Mouse (Mus musculus): ENCODE measurements around the gene Myo6. TPM values are rescaled to one million over a fixed set of nuclear protein-coding genes. Genes with fewer than 3 reads are reported as not detected.

The Myo6 gene
- 55.9 and 61.9 TPM in 2 replicates for polyA plus RNA-seq (2012; rRNA removed)

GRCm38 (mm10) chr9:80164611-80165474 lies at the start of gene Myo6:
Gene Myo6, plus strand, starts transcription at chr9:80165031.
- WGBS, result under 1% methylated on average over 69 of the region's 69 CpGs
- DNase-seq, result peak; percentile 95 to 97
- H3K27ac ChIP-seq (ENCODE audit: insufficient read depth, low read length), result peak within 1 kb of the TSS; percentile 73
- peak within 1 kb of the TSS; percentile 73 for H3K4me3 ChIP-seq (replicated peaks; ENCODE audit: insufficient read depth, low read depth, low read length)
- H3K27me3 ChIP-seq (ENCODE audit: control insufficient read depth, insufficient read depth, low read length), result no peaks in the 10 kb centered on the region
- no peak for TF ChIP-seq CTCF (IDR thresholded peaks at IDR 0.05; ENCODE audit: borderline replicate concordance, insufficient read depth, low read depth, low read length)
- TF ChIP-seq POLR2A (IDR thresholded peaks at IDR 0.05; ENCODE audit: borderline replicate concordance, insufficient read depth, low read length), result peak; percentile 84; the same call in 1 of the 2 replicates
- H3K4me1 ChIP-seq (ENCODE audit: control insufficient read depth, insufficient read depth, low read length), result no peaks in the 10 kb centered on the region

- Histone ChIP-seq H3K4me1 (ENCODE audit: control insufficient read depth, insufficient read depth, low read length) (no peaks in the 10 kb centered on the region), H3K27ac (ENCODE audit: insufficient read depth, low read length) (no peak overlapping the region), H3K27me3 (ENCODE audit: control insufficient read depth, insufficient read depth, low read length) (no peaks in the 10 kb centered on the region), H3K4me3 (replicated peaks; ENCODE audit: insufficient read depth, low read depth, low read length) (no peak overlapping the region)
- no peak for DNase-seq
- TF ChIP-seq POLR2A (IDR thresholded peaks at IDR 0.05; ENCODE audit: borderline replicate concordance, insufficient read depth, low read length), result no peak
- no peak for TF ChIP-seq CTCF (IDR thresholded peaks at IDR 0.05; ENCODE audit: borderline replicate concordance, insufficient read depth, low read depth, low read length)
- WGBS, result 88% methylated on average over 10 of the region's 10 CpGs
These were observed 18.7 kb upstream of the Myo6 start for GRCm38 (mm10) chr9:80145992-80146587.

- H3K4me1 ChIP-seq (ENCODE audit: control insufficient read depth, insufficient read depth, low read length), result no peaks in the 10 kb centered on the region
- no peaks in the 10 kb centered on the region for H3K27me3 ChIP-seq (ENCODE audit: control insufficient read depth, insufficient read depth, low read length)
- 92% methylated on average over 5 of the region's 5 CpGs for WGBS
- H3K27ac ChIP-seq (ENCODE audit: insufficient read depth, low read length), result no peak overlapping the region
- no peak for DNase-seq
- no peak overlapping the region for H3K4me3 ChIP-seq (replicated peaks; ENCODE audit: insufficient read depth, low read depth, low read length)
- no peak for TF ChIP-seq POLR2A (IDR thresholded peaks at IDR 0.05; ENCODE audit: borderline replicate concordance, insufficient read depth, low read length)
- TF ChIP-seq CTCF (IDR thresholded peaks at IDR 0.05; ENCODE audit: borderline replicate concordance, insufficient read depth, low read depth, low read length), result no peak
These were observed 15.2 kb upstream of the Myo6 start for GRCm38 (mm10) chr9:80149594-80149993.

- 26% methylated on average over 5 of the region's 5 CpGs for WGBS
- no peak overlapping the region for H3K4me3 ChIP-seq (replicated peaks; ENCODE audit: insufficient read depth, low read depth, low read length)
- no peaks in the 10 kb centered on the region for H3K4me1 ChIP-seq (ENCODE audit: control insufficient read depth, insufficient read depth, low read length)
- DNase-seq, result peak in 1 of 2 experiments; percentile 26
- no peaks in the 10 kb centered on the region for H3K27me3 ChIP-seq (ENCODE audit: control insufficient read depth, insufficient read depth, low read length)
- H3K27ac ChIP-seq (ENCODE audit: insufficient read depth, low read length), result no peak overlapping the region
- no peak for TF ChIP-seq CTCF (IDR thresholded peaks at IDR 0.05; ENCODE audit: borderline replicate concordance, insufficient read depth, low read depth, low read length)
- TF ChIP-seq POLR2A (IDR thresholded peaks at IDR 0.05; ENCODE audit: borderline replicate concordance, insufficient read depth, low read length), result no peak
These were observed 9.6 kb upstream of the Myo6 start for GRCm38 (mm10) chr9:80155277-80155676.

- 91% methylated on average over 5 of the region's 5 CpGs for WGBS
- no peak overlapping the region for H3K4me3 ChIP-seq (replicated peaks; ENCODE audit: insufficient read depth, low read depth, low read length)
- TF ChIP-seq POLR2A (IDR thresholded peaks at IDR 0.05; ENCODE audit: borderline replicate concordance, insufficient read depth, low read length) (no peak), CTCF (IDR thresholded peaks at IDR 0.05; ENCODE audit: borderline replicate concordance, insufficient read depth, low read depth, low read length) (no peak)
- H3K27me3 ChIP-seq (ENCODE audit: control insufficient read depth, insufficient read depth, low read length), result no peaks in the 10 kb centered on the region
- no peak overlapping the region for H3K27ac ChIP-seq (ENCODE audit: insufficient read depth, low read length)
- no peak for DNase-seq
- no peaks in the 10 kb centered on the region for H3K4me1 ChIP-seq (ENCODE audit: control insufficient read depth, insufficient read depth, low read length)
These were observed 8.1 kb upstream of the Myo6 start for GRCm38 (mm10) chr9:80156780-80157179.

GRCm38 (mm10) chr9:80157840-80158465 lies 6.9 kb upstream of the Myo6 start:
- H3K4me3 ChIP-seq (replicated peaks; ENCODE audit: insufficient read depth, low read depth, low read length), result no peak overlapping the region
- no peaks in the 10 kb centered on the region for H3K4me1 ChIP-seq (ENCODE audit: control insufficient read depth, insufficient read depth, low read length)
- 92% methylated on average over 12 of the region's 12 CpGs for WGBS
- no peaks in the 10 kb centered on the region for H3K27me3 ChIP-seq (ENCODE audit: control insufficient read depth, insufficient read depth, low read length)
- H3K27ac ChIP-seq (ENCODE audit: insufficient read depth, low read length), result no peak overlapping the region
- DNase-seq, result no peak
- no peak for TF ChIP-seq POLR2A (IDR thresholded peaks at IDR 0.05; ENCODE audit: borderline replicate concordance, insufficient read depth, low read length)
- no peak for TF ChIP-seq CTCF (IDR thresholded peaks at IDR 0.05; ENCODE audit: borderline replicate concordance, insufficient read depth, low read depth, low read length)

GRCm38 (mm10) chr9:80158937-80159336 lies 5.9 kb upstream of the Myo6 start:
- TF ChIP-seq POLR2A (IDR thresholded peaks at IDR 0.05; ENCODE audit: borderline replicate concordance, insufficient read depth, low read length) (no peak), CTCF (IDR thresholded peaks at IDR 0.05; ENCODE audit: borderline replicate concordance, insufficient read depth, low read depth, low read length) (no peak)
- H3K4me3 ChIP-seq (replicated peaks; ENCODE audit: insufficient read depth, low read depth, low read length), result no peak overlapping the region
- DNase-seq, result no peak
- H3K27ac ChIP-seq (ENCODE audit: insufficient read depth, low read length), result no peak overlapping the region
- H3K4me1 ChIP-seq (ENCODE audit: control insufficient read depth, insufficient read depth, low read length), result no peaks in the 10 kb centered on the region
- 39% methylated on average over 5 of the region's 5 CpGs for WGBS
- H3K27me3 ChIP-seq (ENCODE audit: control insufficient read depth, insufficient read depth, low read length), result no peaks in the 10 kb centered on the region

Data from cerebellum, adult 2 months (tissue).